Mouse (Mus musculus) ES-E14 (cell line): ENCODE measurements around the gene P2rx3. TPM values are rescaled to one million over a fixed set of nuclear protein-coding genes. Genes with fewer than 3 reads are reported as not detected.

Source experiments
- DNase-seq: peaks from one replicate; pipeline ENCODE4 v3.0.0-alpha.2; 2013; ENCODE audit warnings: low read depth, low spot score
- H3K27ac ChIP-seq: 2 replicates; pipeline ENCODE4 v1.5.1; 2012; ENCODE audit warnings: low read depth, mild to moderate bottlenecking, low read length, moderate library complexity, mixed read lengths; ENCODE audit not compliant: poor library complexity, insufficient read depth, severe bottlenecking
- H3K36me3 ChIP-seq: 2 replicates; pipeline ENCODE4 v1.6.1; 2012; ENCODE audit warnings: mild to moderate bottlenecking, low read length, moderate library complexity, mixed read lengths; ENCODE audit not compliant: control insufficient read depth, poor library complexity, insufficient read depth, severe bottlenecking
- H3K4me1 ChIP-seq, 2 experiments: fragments of 150-350 bp in 1 of 2; sonication (generic) in 1 of 2; 2 replicates each; pipeline ENCODE4 v1.6.1; 2012; ENCODE audit warnings: low read length in 2 of 2, mild to moderate bottlenecking in 1 of 2, mixed read lengths in 1 of 2; ENCODE audit not compliant: control insufficient read depth in 2 of 2, insufficient read depth in 2 of 2, poor library complexity in 1 of 2
- H3K4me3 ChIP-seq, 2 experiments: fragments of 150-350 bp in 1 of 2; sonication (generic) in 1 of 2; 2 replicates each; pipeline ENCODE4 v1.5.1; 2012; ENCODE audit warnings: low read length in 2 of 2, low read depth in 1 of 2, mild to moderate bottlenecking in 1 of 2, mixed read lengths in 1 of 2; ENCODE audit not compliant: insufficient read depth in 1 of 2, poor library complexity in 1 of 2, severe bottlenecking in 1 of 2
- H3K9ac ChIP-seq: 2 replicates; pipeline ENCODE4 v1.6.1; 2012; ENCODE audit warnings: low read depth, mild to moderate bottlenecking, low read length, mixed read lengths; ENCODE audit not compliant: poor library complexity, insufficient read depth, severe bottlenecking
- H3K9me3 ChIP-seq: fragments of 150-350 bp; sonication (generic); 2 replicates; pipeline ENCODE4 v1.6.1; 2012; ENCODE audit warnings: low read depth, mild to moderate bottlenecking, low read length; ENCODE audit not compliant: control insufficient read depth, insufficient read depth
- CHD2 ChIP-seq: IDR thresholded peaks from 2 replicates; pipeline ENCODE4 v1.6.1; 2014; ENCODE audit warnings: mild to moderate bottlenecking, low read depth, low read length, inconsistent platforms
- HCFC1 ChIP-seq: IDR thresholded peaks from 2 replicates; pipeline ENCODE4 v1.6.1; 2012; ENCODE audit warnings: low read length, inconsistent platforms, borderline replicate concordance; ENCODE audit not compliant: insufficient read depth
- MAFK ChIP-seq: IDR thresholded peaks from 2 replicates; pipeline ENCODE4 v1.6.1; 2014; ENCODE audit warnings: mild to moderate bottlenecking, low read depth, low read length, inconsistent platforms; ENCODE audit not compliant: insufficient read depth
- ZC3H11A ChIP-seq: IDR thresholded peaks from 2 replicates; pipeline ENCODE4 v1.6.1; 2012; ENCODE audit warnings: low read depth, mild to moderate bottlenecking, inconsistent platforms, low read length, borderline replicate concordance
- ZNF384 ChIP-seq: IDR thresholded peaks from 2 replicates; pipeline ENCODE4 v1.6.1; 2012; ENCODE audit warnings: low read depth, low read length, inconsistent platforms
- in situ Hi-C, 2 experiments: fragments of 600-800 bp; cut with MboI; formaldehyde crosslinking; loops; one replicate each; pipeline ENCODE4 v1.15.1; 2025; ENCODE audit warnings: low sequenced_read_pairs in 2 of 2, inconsistent platforms in 1 of 2; ENCODE audit not compliant: unreplicated experiment in 2 of 2
- total RNA-seq: library from RNA; depleted of rRNA; stranded (reverse); fragments of 300-350 nt; gene quantifications from 2 replicates; pipeline ENCODE4 v1.2.3, GENCODE M21; 2012

Gene P2rx3
- total RNA-seq, 1 experiment = 4.6 TPM

- H3K27ac ChIP-seq = peak within 1 kb of the TSS; percentile 60
- in situ Hi-C loops = no loop called here
- no peak for TF ChIP-seq CHD2
- no peak for TF ChIP-seq MAFK
- TF ChIP-seq ZC3H11A = no peak
- peak; percentile 63; the same call in 1 of the 2 replicates for TF ChIP-seq HCFC1
- H3K9me3 ChIP-seq = no peaks in the 10 kb centered on the region
- peak within 1 kb of the TSS; percentile 86 to 88 for H3K4me3 ChIP-seq
- peaks cover 5 to 25% of the 10 kb centered on the region in 2 experiments; a peak in 3 of 4 replicates for H3K4me1 ChIP-seq
- H3K36me3 ChIP-seq = peaks cover 44% of the 10 kb centered on the region
- DNase-seq = peak; percentile 87
- peak within 1 kb of the TSS; percentile 72 for H3K9ac ChIP-seq
These were observed 10.4 kb upstream of the P2rx3 start, which contains the start of gene Tnks1bp1 for GRCm38 (mm10) chr2:85047596-85048167. Gene Tnks1bp1 (plus strand): TSS chr2:85048022.

DNA sequence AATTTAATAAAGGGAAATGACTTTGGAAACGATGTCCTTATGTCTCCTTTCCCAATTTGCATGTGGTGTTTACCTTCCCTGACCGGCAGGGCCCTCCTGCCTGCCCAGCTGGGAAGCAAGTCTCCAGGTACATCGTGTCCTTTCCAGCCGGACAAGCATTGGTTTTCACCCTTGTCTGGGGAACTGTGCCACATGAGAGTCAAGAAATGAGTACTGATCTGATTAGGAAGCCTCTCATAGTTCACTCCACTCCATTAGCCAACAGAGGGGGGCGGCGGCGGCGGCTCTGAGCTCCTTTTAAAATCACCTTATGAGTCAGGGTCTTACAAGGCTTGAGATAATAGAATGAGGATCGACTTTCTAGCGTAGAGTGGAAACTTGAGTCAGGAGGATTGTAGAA, 9.8 kb upstream of the P2rx3 start:
- Histone ChIP-seq H3K9ac (peak overlapping the region; percentile 62; the same call in 1 of the 2 replicates), H3K27ac (peak overlapping the region; percentile 47; the same call in 1 of the 2 replicates), H3K36me3 (peaks cover 48% of the 10 kb centered on the region), H3K4me1 (peaks cover 5 to 25% of the 10 kb centered on the region in 2 experiments; a peak in 3 of 4 replicates), H3K4me3 (peak overlapping the region; percentile 86 to 88), H3K9me3 (no peaks in the 10 kb centered on the region)
- DNase-seq = no peak
- in situ Hi-C loops = no loop called here
- TF ChIP-seq ZC3H11A (no peak), ZNF384 (no peak), CHD2 (no peak), HCFC1 (no peak), MAFK (no peak)

DNA sequence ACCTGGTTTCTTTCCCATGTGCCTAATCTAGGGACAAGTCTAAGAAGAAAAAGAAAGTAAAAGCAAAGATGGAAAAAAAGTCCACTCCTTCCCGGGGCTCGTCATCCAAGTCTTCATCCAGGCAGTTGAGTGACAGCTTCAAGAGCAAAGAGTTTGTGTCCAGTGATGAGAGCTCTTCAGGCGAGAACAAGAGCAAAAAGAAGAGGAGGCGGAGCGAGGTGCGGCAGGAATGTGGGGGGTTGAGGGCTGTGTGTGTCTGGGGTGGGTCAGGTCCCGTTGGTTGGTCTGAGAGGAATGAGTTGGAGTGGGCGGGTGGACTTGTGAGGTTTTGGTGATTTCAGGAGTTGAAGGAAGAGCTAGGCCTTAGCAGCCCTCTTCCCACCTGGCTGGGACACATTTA, 9.0 kb upstream of the P2rx3 start:
- H3K4me1 ChIP-seq = peaks cover 5 to 25% of the 10 kb centered on the region in 2 experiments; a peak in 3 of 4 replicates
- H3K4me3 ChIP-seq = no peak overlapping the region
- TF ChIP-seq ZNF384 (no peak), HCFC1 (no peak)
- no peaks in the 10 kb centered on the region for H3K9me3 ChIP-seq
- peaks cover 50% of the 10 kb centered on the region for H3K36me3 ChIP-seq
- H3K27ac ChIP-seq = peak overlapping the region; percentile 16; the same call in 1 of the 2 replicates
- H3K9ac ChIP-seq = no peak overlapping the region
- in situ Hi-C loops = no loop called here
- DNase-seq = no peak

DNA sequence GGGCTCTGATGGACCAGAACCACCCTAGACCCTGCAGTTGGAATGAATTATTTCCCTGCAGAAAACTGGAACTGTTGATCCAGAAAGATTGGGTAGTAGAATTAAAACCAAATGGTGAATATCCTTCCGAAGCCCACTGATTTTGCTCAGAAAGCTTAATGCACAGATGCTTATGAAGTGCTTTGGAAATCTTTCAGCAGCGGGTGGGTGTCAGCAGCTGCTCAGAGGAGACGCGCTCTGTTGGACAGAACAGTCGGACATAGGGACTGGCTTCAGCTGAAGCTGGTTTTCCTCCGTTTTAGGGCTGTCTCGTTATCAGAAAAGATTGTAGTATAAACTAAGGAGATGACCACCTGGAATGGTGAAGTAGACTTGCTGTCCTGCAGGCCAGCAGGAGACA, 6.4 kb upstream of the P2rx3 start:
- no peak overlapping the region for H3K4me3 ChIP-seq
- no peak for DNase-seq
- no peak overlapping the region for H3K9ac ChIP-seq
- H3K4me1 ChIP-seq = peaks cover 4 to 13% of the 10 kb centered on the region in 2 experiments; a peak in 1 of 4 replicates
- no peaks in the 10 kb centered on the region for H3K9me3 ChIP-seq
- H3K36me3 ChIP-seq = peaks cover 69% of the 10 kb centered on the region
- no peak for TF ChIP-seq ZNF384
- no peak for TF ChIP-seq CHD2
- no peak for TF ChIP-seq HCFC1
- no peak overlapping the region for H3K27ac ChIP-seq
- in situ Hi-C loops = no loop called here

DNA sequence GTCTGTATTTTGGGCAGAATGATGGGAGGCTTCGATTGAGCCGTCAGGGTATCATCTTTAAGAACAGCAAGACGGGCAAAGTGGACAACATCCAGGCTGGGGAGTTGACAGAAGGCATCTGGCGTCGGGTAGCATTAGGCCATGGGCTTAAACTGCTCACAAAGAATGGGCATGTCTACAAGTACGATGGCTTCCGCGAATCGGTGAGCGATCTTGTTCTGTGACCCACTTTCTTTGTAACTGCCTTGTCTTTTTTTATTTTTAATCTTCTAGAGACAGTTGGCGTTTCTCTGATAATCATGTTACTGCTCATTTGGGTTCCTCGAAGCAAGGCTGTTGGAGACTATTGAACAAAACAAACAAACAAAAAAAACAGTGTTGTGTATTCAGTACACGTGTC, 1.1 kb upstream of the P2rx3 start:
- Histone ChIP-seq H3K4me3 (peak overlapping the region; percentile 89 to 95), H3K27ac (no peak overlapping the region), H3K4me1 (peaks cover 3 to 6% of the 10 kb centered on the region in 2 experiments; a peak in 2 of 4 replicates), H3K9me3 (no peaks in the 10 kb centered on the region), H3K36me3 (peaks cover 38% of the 10 kb centered on the region), H3K9ac (peak overlapping the region; percentile 98)
- in situ Hi-C loops = no loop called here
- DNase-seq = no peak
- TF ChIP-seq HCFC1 (no peak), MAFK (no peak)
